Mouse (Mus musculus): Measurements from ENCODE around the gene Capn11.

GRCm38 (mm10) chr17:45634033-45634432 lies 25.1 kb downstream of the Capn11 start:
- no peak for TF ChIP-seq CTCF (IDR thresholded peaks at IDR 0.05; ENCODE audit: insufficient read depth, low read depth, low read length)
- no peak for TF ChIP-seq POLR2A (IDR thresholded peaks at IDR 0.05; ENCODE audit: insufficient read depth, low read depth, low read length)

Data from olfactory bulb, adult 2 months (tissue).